Mouse (Mus musculus) liver, embryonic 11.5 days (tissue): ENCODE measurements around the gene C530008M17Rik. TPM values are rescaled to one million over a fixed set of nuclear protein-coding genes. Genes with fewer than 3 reads are reported as not detected.

Experiments used
- ATAC-seq: fragments of 200-750 bp; cut with Nextera tagmentation; replicated peaks from 2 replicates; pipeline ENCODE4 v1.8.0; 2017; ENCODE audit warnings: moderate number of reproducible peaks, mild to moderate bottlenecking, moderate TSS enrichment, moderate library complexity; ENCODE audit not compliant: low FRiP score
- DNase-seq: peaks from one replicate; pipeline ENCODE4 v3.0.0-alpha.2; 2017; ENCODE audit warnings: low spot score
- H3K27ac ChIP-seq: fragments of 300-500 bp; sonication (generic); 2 replicates; pipeline ENCODE4 v1.5.1; 2014; ENCODE audit warnings: mild to moderate bottlenecking, low read depth, low read length, control low read depth
- H3K27me3 ChIP-seq: fragments of 300-500 bp; sonication (generic); replicated peaks from 2 replicates; pipeline ENCODE4 v1.6.1; 2014; ENCODE audit warnings: low read length, mixed read lengths; ENCODE audit not compliant: control insufficient read depth, insufficient read depth
- H3K36me3 ChIP-seq: fragments of 300-500 bp; sonication (generic); 2 replicates; pipeline ENCODE4 v1.6.1; 2014; ENCODE audit warnings: mild to moderate bottlenecking, low read length, moderate library complexity, mixed read lengths; ENCODE audit not compliant: control insufficient read depth, insufficient read depth
- H3K4me1 ChIP-seq: fragments of 300-500 bp; sonication (generic); replicated peaks from 2 replicates; pipeline ENCODE4 v1.6.1; 2014; ENCODE audit warnings: low read length, mixed read lengths; ENCODE audit not compliant: control insufficient read depth, insufficient read depth
- H3K4me2 ChIP-seq: fragments of 300-500 bp; sonication (generic); 2 replicates; pipeline ENCODE4 v1.6.1; 2014; ENCODE audit warnings: mild to moderate bottlenecking, control low read depth, moderate library complexity
- H3K4me3 ChIP-seq: fragments of 300-500 bp; sonication (generic); 2 replicates; pipeline ENCODE4 v1.5.1; 2014; ENCODE audit warnings: low read depth, low read length, control low read depth
- H3K9ac ChIP-seq: fragments of 300-500 bp; sonication (generic); 2 replicates; pipeline ENCODE4 v1.6.1; 2014; ENCODE audit warnings: low read depth, low read length, control low read depth
- H3K9me3 ChIP-seq: fragments of 300-500 bp; sonication (generic); 2 replicates; pipeline ENCODE4 v1.6.1; 2016; ENCODE audit warnings: low read length, inconsistent platforms, mixed read lengths; ENCODE audit not compliant: control insufficient read depth
- WGBS: fragments of 180-500 bp; shearing (Covaris S2); extraction: QIAGEN DNeasy Blood & Tissue Kit; methylation state at CpG from one replicate; pipeline ENCODE4 v1.1.7; 2014; 5-methylcytosine and 5-hydroxymethylcytosine counted together
- polyA plus RNA-seq: library from polyadenylated mRNA; unstranded; fragments of >200 nt; fragmentation: Nextera tagmentation; extraction: Ambion mirVana; gene quantifications from 2 replicates; pipeline ENCODE4 v1.2.1, GENCODE M21; 2014

C530008M17Rik gene
- polyA plus RNA-seq, 1 experiment from 2014 or later: 10.8 TPM

- WGBS: 73% methylated on average over 10 of the region's 10 CpGs
- no peak overlapping the region for H3K27ac ChIP-seq
- H3K36me3 ChIP-seq: no peaks in the 10 kb centered on the region; the same call in 1 of the 2 replicates
- ATAC-seq (no peak), DNase-seq (no peak)
- H3K4me2 ChIP-seq: no peak overlapping the region
- peaks cover 3% of the 10 kb centered on the region; the same call in 1 of the 2 replicates for H3K9me3 ChIP-seq
- H3K27me3 ChIP-seq: no peaks in the 10 kb centered on the region
- no peak overlapping the region for H3K9ac ChIP-seq
- H3K4me1 ChIP-seq: no peaks in the 10 kb centered on the region
- no peak overlapping the region for H3K4me3 ChIP-seq
These were observed 106.9 kb downstream of the C530008M17Rik start for GRCm38 (mm10) chr5:76763148-76763701.

GRCm38 (mm10) chr5:76763731-76764130 is 107.4 kb downstream of the C530008M17Rik start:
- Histone ChIP-seq H3K4me2 (no peak overlapping the region), H3K27me3 (no peaks in the 10 kb centered on the region), H3K36me3 (no peaks in the 10 kb centered on the region; the same call in 1 of the 2 replicates), H3K4me1 (no peaks in the 10 kb centered on the region), H3K4me3 (no peak overlapping the region), H3K9me3 (peaks cover 3% of the 10 kb centered on the region; the same call in 1 of the 2 replicates), H3K9ac (no peak overlapping the region), H3K27ac (no peak overlapping the region)
- no peak for DNase-seq
- ATAC-seq: no peak
- 67% methylated on average over 6 of the region's 6 CpGs for WGBS

- WGBS: 67% methylated on average over 3 of the region's 3 CpGs
- Histone ChIP-seq H3K9me3 (peaks cover 3% of the 10 kb centered on the region; the same call in 1 of the 2 replicates), H3K27me3 (no peaks in the 10 kb centered on the region), H3K36me3 (no peaks in the 10 kb centered on the region; the same call in 1 of the 2 replicates), H3K27ac (no peak overlapping the region), H3K4me3 (no peak overlapping the region), H3K4me1 (no peaks in the 10 kb centered on the region), H3K4me2 (no peak overlapping the region), H3K9ac (no peak overlapping the region)
- ATAC-seq: no peak
- no peak for DNase-seq
These were observed 112.7 kb downstream of the C530008M17Rik start for GRCm38 (mm10) chr5:76769014-76769413.

- no peak for DNase-seq
- Histone ChIP-seq H3K27ac (no peak overlapping the region), H3K9ac (no peak overlapping the region), H3K9me3 (peaks cover 3% of the 10 kb centered on the region; the same call in 1 of the 2 replicates), H3K36me3 (no peaks in the 10 kb centered on the region; the same call in 1 of the 2 replicates), H3K4me3 (no peak overlapping the region), H3K4me1 (no peaks in the 10 kb centered on the region), H3K27me3 (no peaks in the 10 kb centered on the region), H3K4me2 (no peak overlapping the region)
- 78% methylated on average over 15 of the region's 15 CpGs for WGBS
- ATAC-seq: no peak
These were observed 113.3 kb downstream of the C530008M17Rik start for GRCm38 (mm10) chr5:76769572-76769971.

GRCm38 (mm10) chr5:76771371-76771770 is 115.1 kb downstream of the C530008M17Rik start:
- H3K36me3 ChIP-seq: no peaks in the 10 kb centered on the region; the same call in 1 of the 2 replicates
- no peak overlapping the region for H3K9ac ChIP-seq
- no peaks in the 10 kb centered on the region for H3K27me3 ChIP-seq
- H3K4me3 ChIP-seq: no peak overlapping the region
- DNase-seq (no peak), ATAC-seq (no peak)
- no peak overlapping the region for H3K27ac ChIP-seq
- no peaks in the 10 kb centered on the region for H3K4me1 ChIP-seq
- H3K4me2 ChIP-seq: no peak overlapping the region
- H3K9me3 ChIP-seq: no peaks in the 10 kb centered on the region
- 78% methylated on average over 5 of the region's 5 CpGs for WGBS

- no peak for ATAC-seq
- WGBS: 74% methylated on average over 4 of the region's 4 CpGs
These were observed 116.5 kb downstream of the C530008M17Rik start for GRCm38 (mm10) chr5:76772831-76773230.

GRCm38 (mm10) chr5:76773492-76774158 is 117.3 kb downstream of the C530008M17Rik start:
- Histone ChIP-seq H3K9ac (no peak overlapping the region), H3K4me2 (no peak overlapping the region), H3K27me3 (no peaks in the 10 kb centered on the region), H3K27ac (no peak overlapping the region), H3K4me1 (no peaks in the 10 kb centered on the region), H3K4me3 (no peak overlapping the region), H3K36me3 (no peaks in the 10 kb centered on the region), H3K9me3 (no peaks in the 10 kb centered on the region)
- WGBS: 75% methylated on average over 9 of the region's 9 CpGs
- no peak for ATAC-seq
- DNase-seq: no peak

More at GRCm38 (mm10) chr5:76772831-76773230, 116.5 kb downstream of the C530008M17Rik start:
- Histone ChIP-seq H3K9ac (no peak overlapping the region), H3K4me3 (no peak overlapping the region), H3K9me3 (no peaks in the 10 kb centered on the region), H3K36me3 (no peaks in the 10 kb centered on the region), H3K27me3 (no peaks in the 10 kb centered on the region), H3K27ac (no peak overlapping the region), H3K4me2 (no peak overlapping the region), H3K4me1 (no peaks in the 10 kb centered on the region)
- no peak for DNase-seq

GRCm38 (mm10) chr5:76779094-76779615 is 122.8 kb downstream of the C530008M17Rik start:
- H3K4me1 ChIP-seq: peaks cover 5% of the 10 kb centered on the region
- 30% methylated on average over 14 of the region's 14 CpGs for WGBS
- H3K27ac ChIP-seq: no peak overlapping the region; the same call in 1 of the 2 replicates
- DNase-seq (peak; percentile 39), ATAC-seq (peak; percentile 70)
- peak overlapping the region; percentile 69 for H3K4me2 ChIP-seq
- no peaks in the 10 kb centered on the region for H3K27me3 ChIP-seq
- no peaks in the 10 kb centered on the region for H3K9me3 ChIP-seq
- no peaks in the 10 kb centered on the region for H3K36me3 ChIP-seq
- H3K9ac ChIP-seq: no peak overlapping the region
- H3K4me3 ChIP-seq: peak overlapping the region; percentile 29
